Mouse (Mus musculus) thymus, adult 2 months (tissue): Measurements from ENCODE around the gene Hapln1.

Source experiments
- CTCF ChIP-seq: fragments of 200-500 bp; IDR thresholded peaks from 2 replicates; pipeline ENCODE4 v1.5.1; 2012; ENCODE audit warnings: mild to moderate bottlenecking, control low read depth, low read length, moderate library complexity, borderline replicate concordance; ENCODE audit not compliant: control insufficient read depth, poor library complexity, insufficient read depth; ENCODE audit errors: extremely low read depth
- POLR2A ChIP-seq: fragments of 200-500 bp; IDR thresholded peaks from 2 replicates; pipeline ENCODE4 v1.6.1; 2012; ENCODE audit warnings: mild to moderate bottlenecking, low read length, control low read depth, moderate library complexity; ENCODE audit not compliant: control insufficient read depth, poor library complexity, insufficient read depth; ENCODE audit errors: extremely low read depth

DNA sequence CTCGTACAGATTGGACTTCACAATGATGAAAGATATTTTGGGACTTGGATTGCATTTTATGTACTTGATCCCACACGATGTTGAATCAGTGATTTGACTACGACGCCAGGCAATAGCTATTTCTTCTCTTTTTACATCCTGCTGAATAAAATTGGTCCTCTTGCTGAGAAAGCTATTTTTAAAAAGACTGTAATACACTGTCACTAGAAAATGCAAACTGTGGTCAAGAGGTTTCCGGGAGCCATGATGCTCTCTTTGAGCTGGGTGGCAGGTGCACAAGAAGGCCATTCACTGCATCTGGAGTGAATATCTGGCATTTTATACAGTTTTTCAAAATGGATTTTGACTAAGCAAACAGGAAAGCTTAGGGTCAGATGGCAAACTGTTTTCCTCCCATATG is 24.9 kb downstream of the Hapln1 start:
- TF ChIP-seq CTCF (no peak), POLR2A (no peak)
